Mouse (Mus musculus): ENCODE results near the gene Srgap3. TPM values are rescaled to one million over a fixed set of nuclear protein-coding genes. Genes with fewer than 3 reads are reported as not detected.
A peak's percentile ranks its signal among the peaks of the same experiment; 100 is the strongest.

The Srgap3 gene
- total RNA-seq, 2 experiments from 2014 or later = 17.1 to 26.3 TPM

DNA sequence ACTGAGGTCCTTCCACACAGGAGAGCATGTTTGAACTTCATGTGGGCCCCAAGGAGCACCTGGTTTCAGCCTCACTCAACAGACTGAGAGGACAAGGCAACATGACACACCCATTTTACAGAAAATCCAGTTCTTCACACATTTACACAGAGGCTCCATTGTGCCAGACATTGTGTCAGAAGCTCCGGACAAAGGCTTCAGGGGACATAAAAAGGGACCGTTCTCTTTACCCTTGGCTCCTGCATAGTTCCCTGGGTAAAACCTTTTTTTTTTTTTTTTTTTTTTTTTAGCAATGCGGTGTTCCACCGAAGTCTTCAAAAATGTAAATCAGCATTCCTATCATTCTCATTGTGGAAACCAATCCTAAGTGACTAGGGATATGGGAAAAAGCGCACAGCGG, 131.5 kb downstream of the Srgap3 start:
- DNase-seq = no peak

DNA sequence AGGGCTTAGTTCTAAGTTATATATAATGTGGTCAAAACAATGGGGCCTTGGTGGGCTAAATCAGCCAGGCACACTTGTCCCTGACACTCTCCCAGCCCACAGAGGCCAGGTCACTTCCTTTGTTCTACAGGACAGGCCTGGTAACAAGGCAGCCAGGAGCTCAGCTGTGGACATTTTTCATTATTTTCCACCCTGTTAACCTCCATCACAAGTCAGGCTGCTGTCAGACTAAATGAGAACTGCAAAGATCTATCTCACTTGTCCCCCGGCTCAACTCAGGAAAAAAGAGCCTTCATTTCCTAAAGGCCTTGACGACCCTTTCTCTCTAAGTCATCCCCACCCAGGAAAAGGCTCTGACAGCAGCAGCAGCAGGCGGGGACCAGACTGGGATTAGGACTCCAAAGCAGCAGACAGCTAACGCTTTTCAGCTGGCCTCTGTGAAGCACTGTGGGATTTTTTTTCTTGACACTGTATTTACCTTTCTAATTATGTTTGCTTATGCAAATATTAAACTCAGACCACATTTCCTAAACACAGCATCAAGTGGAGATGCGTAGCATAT, 132.5 kb downstream of the Srgap3 start:
- no peak for DNase-seq

DNA sequence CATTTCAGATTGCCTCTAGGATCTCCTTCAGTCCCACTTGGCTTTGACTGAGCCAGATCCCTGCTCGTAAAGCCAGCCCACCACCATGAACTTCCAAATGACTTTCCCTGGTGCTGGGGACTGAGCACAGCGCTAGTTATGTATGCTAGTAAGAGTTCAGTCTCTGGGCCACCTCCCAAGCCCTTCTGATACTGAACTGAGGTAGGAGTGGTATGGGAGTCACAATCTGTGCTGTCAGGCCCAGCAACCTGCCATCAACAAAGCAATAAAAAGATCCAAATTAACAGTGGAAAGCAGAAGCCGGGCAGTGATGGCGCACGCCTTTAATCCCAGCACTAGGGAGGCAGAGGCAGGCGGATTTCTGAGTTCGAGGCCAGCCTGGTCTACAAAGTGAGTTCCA, 134.2 kb downstream of the Srgap3 start:
- no peak for DNase-seq

DNA sequence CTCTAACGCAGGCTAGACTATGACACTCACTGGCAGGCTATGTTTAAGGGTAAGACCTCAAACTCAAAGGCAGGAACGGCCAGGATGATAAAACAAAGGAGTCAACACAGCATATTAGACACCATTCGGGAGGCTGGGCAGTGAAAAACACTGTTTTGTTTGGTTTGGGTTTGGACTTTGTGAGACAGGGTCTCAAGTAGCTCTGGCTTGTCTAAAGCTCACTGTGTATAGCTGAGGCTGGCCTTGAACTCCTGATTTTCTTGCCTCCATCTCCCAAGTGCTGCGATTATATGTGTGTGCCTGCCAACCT, 136.6 kb downstream of the Srgap3 start:
- no peak for DNase-seq

GRCm38 (mm10) chr6:112809658-112810520, 137.2 kb downstream of the Srgap3 start:
- peak; percentile 37 to 58 for DNase-seq

- no peak for DNase-seq
Observed at GRCm38 (mm10) chr6:112808738-112809137, 138.3 kb downstream of the Srgap3 start.

DNA sequence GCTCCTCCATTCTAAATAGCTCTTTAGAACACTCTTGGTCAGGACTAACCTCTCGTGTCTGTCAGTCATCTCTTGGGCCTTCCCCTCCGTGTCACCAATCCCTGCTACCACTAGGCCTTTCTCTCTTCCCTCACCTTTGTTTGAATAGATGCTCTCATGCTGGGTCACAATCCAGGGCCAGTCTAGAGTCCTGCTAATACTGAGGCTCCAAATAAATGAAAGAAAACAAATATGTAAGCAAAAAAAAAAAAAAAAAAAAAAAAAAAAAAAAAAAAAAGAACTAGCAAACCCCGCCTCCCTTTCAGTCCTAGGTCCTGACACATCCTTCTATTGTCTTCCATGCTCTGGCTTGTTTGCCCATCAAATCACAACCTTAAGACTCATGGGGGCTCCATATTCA, 145.1 kb downstream of the Srgap3 start:
- DNase-seq = no peak

GRCm38 (mm10) chr6:112798378-112798777, 148.7 kb downstream of the Srgap3 start:
- DNase-seq = no peak

DNA sequence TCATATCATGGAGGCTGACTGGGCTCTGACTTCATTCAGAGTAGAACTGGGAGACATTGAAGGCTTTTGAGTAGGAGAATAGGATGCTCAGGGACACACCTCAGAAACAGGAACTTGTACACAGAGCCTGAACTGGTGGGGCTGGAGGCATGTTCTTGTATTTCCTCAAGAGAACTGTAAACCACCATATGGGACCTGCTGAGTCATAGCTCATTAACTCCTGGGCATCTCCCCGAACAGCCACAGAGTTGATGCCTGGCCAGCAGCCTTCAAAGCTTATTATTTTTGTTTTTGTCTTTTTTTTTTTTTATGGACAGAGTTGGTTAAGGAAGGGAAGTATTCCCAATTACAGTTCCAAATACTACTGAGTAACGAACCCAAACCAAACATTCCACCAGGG, 150.5 kb downstream of the Srgap3 start:
- DNase-seq = no peak

DNA sequence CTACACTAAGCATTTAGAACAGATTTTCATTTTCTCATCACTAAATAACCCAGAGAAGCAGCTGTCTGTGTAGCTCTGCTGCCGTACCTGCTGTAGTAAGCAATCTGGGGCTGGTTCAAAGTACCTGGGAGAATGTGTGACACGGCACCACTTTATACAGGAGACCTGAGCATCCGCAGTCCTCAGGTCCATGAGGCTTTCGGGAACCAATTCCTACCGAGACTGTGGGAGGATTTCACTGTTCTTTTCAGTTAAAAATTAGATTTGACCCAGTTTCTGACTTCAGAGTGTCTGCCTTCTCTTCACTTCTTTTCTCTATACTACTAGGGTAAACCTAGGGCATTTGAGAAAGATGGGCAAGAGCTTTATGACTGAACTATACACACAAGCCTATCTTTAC, 153.2 kb downstream of the Srgap3 start:
- no peak for DNase-seq

DNA sequence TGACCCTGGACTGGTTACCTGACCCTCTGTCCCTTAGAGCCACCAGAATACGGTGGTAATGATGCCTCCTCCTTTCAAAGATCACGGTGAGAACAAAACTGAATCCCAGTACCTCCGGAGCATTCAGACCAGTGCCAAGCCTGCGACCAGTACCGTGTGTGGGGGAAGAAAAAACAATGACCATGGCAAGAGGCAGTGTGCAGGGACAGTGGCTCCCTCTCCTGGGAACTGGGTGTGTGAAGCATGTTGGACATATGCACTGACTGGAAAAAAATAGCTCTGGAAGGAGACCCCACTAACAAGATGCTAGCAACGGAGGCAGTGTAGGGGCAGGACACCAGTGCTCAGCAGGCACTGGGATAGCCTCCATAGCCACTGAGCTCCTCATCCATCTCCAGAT, 157.2 kb downstream of the Srgap3 start:
- DNase-seq = no peak

DNA sequence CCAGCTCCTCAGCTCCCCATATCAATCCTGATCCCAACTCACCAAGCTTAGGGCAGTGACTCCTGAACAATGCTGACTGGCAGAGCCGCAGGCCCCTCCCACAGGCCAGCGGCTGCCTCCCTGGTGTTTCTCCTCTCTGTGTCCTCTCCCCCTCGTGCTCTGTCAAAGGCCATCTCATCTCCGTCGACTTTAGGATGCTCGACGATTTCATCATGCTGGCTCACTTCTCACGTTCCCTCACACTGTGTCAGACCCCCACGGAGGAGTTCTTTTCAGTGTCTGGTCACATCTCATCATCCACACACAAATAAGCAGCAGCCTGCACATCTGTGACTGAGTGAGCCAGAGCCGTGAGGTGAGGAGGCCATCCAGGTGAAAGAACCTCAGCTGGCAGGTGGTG, 158.4 kb downstream of the Srgap3 start:
- DNase-seq = no peak

DNA sequence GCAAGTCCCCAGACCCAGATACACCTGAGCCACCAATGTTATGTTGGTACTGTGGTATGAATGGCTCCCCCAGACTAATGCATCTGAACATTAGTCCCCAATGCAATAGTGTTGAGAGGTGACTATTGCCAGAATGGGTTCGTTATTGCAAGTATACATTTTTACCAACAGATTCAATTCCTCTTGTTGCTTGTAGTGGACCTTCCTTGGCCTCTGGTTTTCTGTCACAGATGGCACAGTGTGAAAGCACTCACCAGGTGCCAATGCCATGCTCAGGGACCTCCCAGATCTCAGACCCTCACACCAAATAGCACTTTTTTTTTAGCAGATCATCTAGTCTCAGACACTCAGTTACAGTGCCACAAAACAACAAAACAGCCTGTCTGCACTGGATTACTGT, 158.9 kb downstream of the Srgap3 start:
- no peak for DNase-seq

- no peak for DNase-seq
Observed at GRCm38 (mm10) chr6:112781409-112782093, 165.5 kb downstream of the Srgap3 start.

GRCm38 (mm10) chr6:112778211-112778610, 168.9 kb downstream of the Srgap3 start:
- peak in 1 of 2 experiments; percentile 16 for DNase-seq

DNA sequence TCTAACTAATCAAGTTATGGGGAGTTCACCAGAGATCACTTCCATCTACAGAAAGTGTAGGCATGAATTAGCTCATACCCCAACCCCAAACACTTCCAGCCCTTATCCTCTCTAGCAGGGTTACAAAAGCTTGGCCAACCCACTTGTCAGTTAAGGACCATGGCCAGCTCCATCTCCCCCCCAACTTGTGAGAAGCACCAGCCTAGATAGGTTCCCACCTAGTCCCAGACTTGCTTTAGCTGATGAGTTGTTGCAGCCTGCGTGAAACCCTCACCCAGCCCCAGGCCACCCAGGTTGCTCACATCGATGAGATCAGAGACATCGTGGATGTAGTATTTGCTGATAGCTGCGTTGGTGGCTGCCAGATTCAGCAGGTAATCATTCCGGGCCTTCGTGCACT, 170.3 kb downstream of the Srgap3 start:
- no peak for DNase-seq

- DNase-seq = no peak
Observed at GRCm38 (mm10) chr6:112773754-112774153, 173.3 kb downstream of the Srgap3 start.

DNA sequence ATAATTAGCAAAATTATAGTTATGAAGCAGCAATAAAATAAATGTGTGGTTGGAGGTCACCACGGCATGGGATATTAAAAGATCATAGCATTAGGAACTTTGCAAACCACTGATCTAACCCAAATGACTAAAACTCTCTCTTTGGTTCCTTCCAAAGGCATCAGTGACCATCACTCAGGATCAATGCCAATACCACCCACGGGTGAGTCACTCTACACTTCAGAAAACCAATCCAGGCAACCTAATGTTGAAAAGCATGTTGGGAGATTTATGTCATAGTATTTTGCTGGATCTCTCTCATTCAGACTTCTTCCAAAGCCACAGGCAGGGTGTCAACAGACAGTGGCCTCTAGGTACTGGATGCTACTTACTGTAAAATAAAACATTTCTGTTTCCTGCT, 176.1 kb downstream of the Srgap3 start:
- peak in 1 of 2 experiments; percentile 15 for DNase-seq

DNA sequence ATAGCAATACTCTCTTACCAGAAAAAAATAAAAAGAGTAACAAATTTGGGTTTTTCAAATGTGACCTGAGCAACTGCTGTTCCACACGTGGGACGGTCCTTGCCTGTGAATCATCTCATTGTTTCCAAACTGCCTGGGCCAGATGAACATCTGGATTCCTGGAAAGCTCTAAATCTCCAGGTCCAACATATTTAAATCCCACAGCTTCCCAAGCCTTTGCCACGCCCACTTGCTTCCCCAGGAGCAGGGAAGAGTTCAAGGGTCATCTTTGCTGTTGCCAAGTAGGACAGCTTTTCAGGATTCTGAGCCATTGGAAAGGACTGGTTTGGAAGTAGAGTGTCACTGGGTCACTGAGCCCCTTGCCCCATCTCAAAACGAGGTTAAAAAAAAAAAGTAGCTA, 188.5 kb downstream of the Srgap3 start:
- peak in 1 of 2 experiments; percentile 19 for DNase-seq

DNA sequence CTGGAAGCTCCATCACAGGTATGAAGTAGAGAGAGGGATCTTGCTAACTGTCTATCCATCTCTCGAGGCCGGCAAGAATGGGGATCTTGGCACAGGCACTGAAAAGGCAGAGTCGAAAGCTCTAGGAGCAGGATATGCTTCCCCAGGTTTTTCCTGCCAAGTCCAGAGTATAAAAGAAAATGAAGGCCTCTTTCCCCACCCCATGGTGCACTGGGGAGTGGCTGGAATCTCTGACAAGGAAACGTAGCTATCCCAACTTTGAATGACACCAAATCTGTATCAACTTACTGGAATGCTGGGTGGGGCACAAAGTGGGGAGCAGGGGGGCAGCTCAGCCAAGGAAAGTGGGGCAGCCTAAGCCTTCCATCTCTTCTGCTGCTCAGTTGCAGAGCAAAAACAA, 190.2 kb downstream of the Srgap3 start:
- DNase-seq = no peak

- no peak for DNase-seq
Observed at GRCm38 (mm10) chr6:112754994-112755393, 192.1 kb downstream of the Srgap3 start.

GRCm38 (mm10) chr6:112752517-112752916, 194.5 kb downstream of the Srgap3 start:
- DNase-seq = no peak

- DNase-seq = no peak
Observed at GRCm38 (mm10) chr6:112752007-112752406, 195.1 kb downstream of the Srgap3 start.

DNA sequence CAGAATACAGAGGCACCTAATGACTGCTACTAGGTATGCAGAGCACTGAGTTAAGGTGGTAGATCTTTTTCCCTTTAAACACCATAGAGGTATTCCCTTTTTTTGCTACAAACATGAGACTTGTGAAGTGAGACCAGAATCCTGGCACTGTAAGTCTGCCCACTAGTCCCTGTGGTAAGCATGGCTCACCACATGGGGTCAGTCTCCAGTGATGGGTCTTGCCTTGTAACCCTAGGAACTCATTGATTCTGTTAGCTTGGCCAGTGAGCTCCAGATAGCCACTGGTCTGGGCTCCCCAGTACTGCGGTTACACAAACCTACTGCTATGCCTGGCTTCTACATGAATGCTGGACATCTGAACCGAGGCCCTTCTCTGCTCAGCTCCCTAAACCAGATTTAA, 204.8 kb downstream of the Srgap3 start:
- DNase-seq = no peak
